Mouse (Mus musculus) megakaryocyte, embryonic 14.5 days (primary cell): ENCODE data around the gene Gtf2h5.

Experiments used
- FLI1 ChIP-seq: IDR thresholded peaks from 2 replicates; pipeline ENCODE4 v1.6.1; 2012; ENCODE audit warnings: low read length, inconsistent platforms, mixed read lengths
- GATA1 ChIP-seq: IDR thresholded peaks from 3 replicates; pipeline ENCODE4 v1.6.1; 2012; ENCODE audit warnings: mixed read lengths, low read length, inconsistent platforms, borderline replicate concordance

DNA sequence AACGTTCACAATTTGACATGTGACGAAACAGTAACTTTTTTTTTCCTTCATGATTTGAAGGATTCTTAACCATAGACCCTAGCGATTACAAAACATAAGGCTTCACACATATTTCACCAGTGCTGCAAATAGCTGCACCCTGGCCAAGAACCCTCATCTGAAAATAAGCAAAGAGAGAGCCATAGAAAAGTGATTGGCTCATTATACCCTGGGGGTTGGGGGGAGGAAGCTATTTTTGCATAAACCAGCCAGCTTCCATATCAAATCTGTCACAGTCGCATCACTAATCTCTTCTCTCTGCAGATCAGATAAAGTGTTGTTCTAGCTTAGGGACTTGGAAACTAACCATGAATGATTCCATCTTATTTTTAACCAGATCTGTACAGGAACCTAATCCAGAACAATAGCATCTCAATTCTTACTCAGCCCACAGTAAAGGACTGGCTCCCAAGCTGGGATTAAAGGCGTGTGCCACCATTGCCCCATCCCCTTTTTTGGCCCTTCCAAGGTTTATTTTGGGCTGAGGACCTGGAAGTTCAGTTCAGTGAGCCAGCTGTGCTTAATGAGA lies 3.8 kb downstream of the Gtf2h5 start:
- no peak for TF ChIP-seq GATA1
- TF ChIP-seq FLI1: no peak
